Mouse (Mus musculus) kidney, adult 2 months (tissue): ENCODE measurements around the gene Zfr.

ENCODE experiments used
- CTCF ChIP-seq: fragments of 200-500 bp; conservative IDR thresholded peaks from 2 replicates; pipeline ENCODE4 v1.5.1; 2011; ENCODE audit warnings: low read depth, mild to moderate bottlenecking, control low read depth, low read length, moderate library complexity, mixed read lengths; ENCODE audit not compliant: insufficient read depth, insufficient read length
- POLR2A ChIP-seq: fragments of 200-500 bp; IDR thresholded peaks from one replicate; pipeline ENCODE4 v1.6.1; 2011; ENCODE audit warnings: low read depth, low read length, control low read depth

- no peak for TF ChIP-seq POLR2A
- TF ChIP-seq CTCF = no peak
Observed at GRCm38 (mm10) chr15:12221131-12221530, 103.5 kb downstream of the Zfr start.
